Mouse (Mus musculus): Measurements from ENCODE around the gene Lpp. TPM values are rescaled to one million over a fixed set of nuclear protein-coding genes. Genes with fewer than 3 reads are reported as not detected.

Lpp gene
- polyA plus RNA-seq, 1 experiment from 2014 or later = 42.7 TPM

- no peak for ATAC-seq (ENCODE audit: low read depth)
- Histone ChIP-seq H3K4me1 (ENCODE audit: control insufficient read depth, insufficient read depth, low read length) (no peaks in the 10 kb centered on the region; the same call in 1 of the 2 replicates), H3K4me2 (ENCODE audit: low read depth, low read length) (no peak overlapping the region), H3K9ac (ENCODE audit: low read depth, low read length) (no peak overlapping the region), H3K4me3 (ENCODE audit: low read depth, low read length) (no peak overlapping the region), H3K9me3 (ENCODE audit: control insufficient read depth, low read length) (no peaks in the 10 kb centered on the region), H3K36me3 (ENCODE audit: control insufficient read depth, insufficient read depth, low read length) (no peaks in the 10 kb centered on the region), H3K27me3 (replicated peaks; ENCODE audit: control insufficient read depth, insufficient read depth, low read length) (no peaks in the 10 kb centered on the region), H3K27ac (replicated peaks; ENCODE audit: low read depth, low read length) (no peak overlapping the region)
- DNase-seq (ENCODE audit: low spot score) = no peak
- WGBS = 90% methylated on average over 2 of the region's 2 CpGs
These were observed 183.7 kb downstream of the Lpp start for GRCm38 (mm10) chr16:24576999-24577398.

GRCm38 (mm10) chr16:24577798-24578197 lies 184.5 kb downstream of the Lpp start:
- 86% methylated on average over 2 of the region's 2 CpGs for WGBS
- H3K4me1 ChIP-seq (ENCODE audit: control insufficient read depth, insufficient read depth, low read length) = no peaks in the 10 kb centered on the region; the same call in 1 of the 2 replicates
- H3K9ac ChIP-seq (ENCODE audit: low read depth, low read length) = no peak overlapping the region
- DNase-seq (ENCODE audit: low spot score) (no peak), ATAC-seq (ENCODE audit: low read depth) (no peak)
- no peak overlapping the region for H3K4me2 ChIP-seq (ENCODE audit: low read depth, low read length)
- no peaks in the 10 kb centered on the region for H3K9me3 ChIP-seq (ENCODE audit: control insufficient read depth, low read length)
- H3K36me3 ChIP-seq (ENCODE audit: control insufficient read depth, insufficient read depth, low read length) = no peaks in the 10 kb centered on the region
- H3K27ac ChIP-seq (replicated peaks; ENCODE audit: low read depth, low read length) = no peak overlapping the region
- no peaks in the 10 kb centered on the region for H3K27me3 ChIP-seq (replicated peaks; ENCODE audit: control insufficient read depth, insufficient read depth, low read length)
- H3K4me3 ChIP-seq (ENCODE audit: low read depth, low read length) = no peak overlapping the region

GRCm38 (mm10) chr16:24582847-24583246 lies 189.5 kb downstream of the Lpp start:
- Histone ChIP-seq H3K36me3 (ENCODE audit: control insufficient read depth, insufficient read depth, low read length) (no peaks in the 10 kb centered on the region), H3K4me3 (ENCODE audit: low read depth, low read length) (no peak overlapping the region), H3K27me3 (replicated peaks; ENCODE audit: control insufficient read depth, insufficient read depth, low read length) (no peaks in the 10 kb centered on the region), H3K4me2 (ENCODE audit: low read depth, low read length) (no peak overlapping the region), H3K9ac (ENCODE audit: low read depth, low read length) (no peak overlapping the region), H3K9me3 (ENCODE audit: control insufficient read depth, low read length) (no peaks in the 10 kb centered on the region), H3K27ac (replicated peaks; ENCODE audit: low read depth, low read length) (no peak overlapping the region), H3K4me1 (ENCODE audit: control insufficient read depth, insufficient read depth, low read length) (peaks cover 6% of the 10 kb centered on the region; the same call in 1 of the 2 replicates)
- ATAC-seq (ENCODE audit: low read depth) (no peak), DNase-seq (ENCODE audit: low spot score) (no peak)
- WGBS = 75% methylated on average over 2 of the region's 2 CpGs

- H3K27ac ChIP-seq (replicated peaks; ENCODE audit: low read depth, low read length) = no peak overlapping the region
- no peak overlapping the region for H3K4me3 ChIP-seq (ENCODE audit: low read depth, low read length)
- no peaks in the 10 kb centered on the region for H3K4me1 ChIP-seq (ENCODE audit: control insufficient read depth, insufficient read depth, low read length)
- no peaks in the 10 kb centered on the region for H3K27me3 ChIP-seq (replicated peaks; ENCODE audit: control insufficient read depth, insufficient read depth, low read length)
- H3K9ac ChIP-seq (ENCODE audit: low read depth, low read length) = no peak overlapping the region
- WGBS = 85% methylated on average over 4 of the region's 4 CpGs
- no peaks in the 10 kb centered on the region for H3K36me3 ChIP-seq (ENCODE audit: control insufficient read depth, insufficient read depth, low read length)
- DNase-seq (ENCODE audit: low spot score) (no peak), ATAC-seq (ENCODE audit: low read depth) (no peak)
- H3K4me2 ChIP-seq (ENCODE audit: low read depth, low read length) = no peak overlapping the region
- no peaks in the 10 kb centered on the region for H3K9me3 ChIP-seq (ENCODE audit: control insufficient read depth, low read length)
These were observed 200.2 kb downstream of the Lpp start for GRCm38 (mm10) chr16:24593535-24593934.

- no peak overlapping the region for H3K9ac ChIP-seq (ENCODE audit: low read depth, low read length)
- no peaks in the 10 kb centered on the region for H3K4me1 ChIP-seq (ENCODE audit: control insufficient read depth, insufficient read depth, low read length)
- H3K36me3 ChIP-seq (ENCODE audit: control insufficient read depth, insufficient read depth, low read length) = no peaks in the 10 kb centered on the region
- DNase-seq (ENCODE audit: low spot score) (no peak), ATAC-seq (ENCODE audit: low read depth) (no peak)
- no peaks in the 10 kb centered on the region for H3K9me3 ChIP-seq (ENCODE audit: control insufficient read depth, low read length)
- WGBS = 77% methylated on average over 5 of the region's 5 CpGs
- no peak overlapping the region for H3K4me3 ChIP-seq (ENCODE audit: low read depth, low read length)
- H3K4me2 ChIP-seq (ENCODE audit: low read depth, low read length) = no peak overlapping the region
- no peak overlapping the region for H3K27ac ChIP-seq (replicated peaks; ENCODE audit: low read depth, low read length)
- no peaks in the 10 kb centered on the region for H3K27me3 ChIP-seq (replicated peaks; ENCODE audit: control insufficient read depth, insufficient read depth, low read length)
These were observed 201.2 kb downstream of the Lpp start for GRCm38 (mm10) chr16:24594508-24594907.

GRCm38 (mm10) chr16:24595493-24595892 lies 202.2 kb downstream of the Lpp start:
- H3K4me3 ChIP-seq (ENCODE audit: low read depth, low read length) = no peak overlapping the region
- no peak overlapping the region for H3K4me2 ChIP-seq (ENCODE audit: low read depth, low read length)
- H3K36me3 ChIP-seq (ENCODE audit: control insufficient read depth, insufficient read depth, low read length) = no peaks in the 10 kb centered on the region
- H3K9me3 ChIP-seq (ENCODE audit: control insufficient read depth, low read length) = no peaks in the 10 kb centered on the region
- ATAC-seq (ENCODE audit: low read depth) = no peak
- H3K9ac ChIP-seq (ENCODE audit: low read depth, low read length) = no peak overlapping the region
- no peak for DNase-seq (ENCODE audit: low spot score)
- H3K4me1 ChIP-seq (ENCODE audit: control insufficient read depth, insufficient read depth, low read length) = peaks cover 5% of the 10 kb centered on the region; the same call in 1 of the 2 replicates
- H3K27ac ChIP-seq (replicated peaks; ENCODE audit: low read depth, low read length) = no peak overlapping the region
- H3K27me3 ChIP-seq (replicated peaks; ENCODE audit: control insufficient read depth, insufficient read depth, low read length) = no peaks in the 10 kb centered on the region

- Histone ChIP-seq H3K9ac (ENCODE audit: low read depth, low read length) (no peak overlapping the region), H3K36me3 (ENCODE audit: control insufficient read depth, insufficient read depth, low read length) (no peaks in the 10 kb centered on the region), H3K4me3 (ENCODE audit: low read depth, low read length) (no peak overlapping the region), H3K4me2 (ENCODE audit: low read depth, low read length) (no peak overlapping the region), H3K4me1 (ENCODE audit: control insufficient read depth, insufficient read depth, low read length) (peaks cover 5% of the 10 kb centered on the region; the same call in 1 of the 2 replicates), H3K27ac (replicated peaks; ENCODE audit: low read depth, low read length) (no peak overlapping the region), H3K9me3 (ENCODE audit: control insufficient read depth, low read length) (no peaks in the 10 kb centered on the region), H3K27me3 (replicated peaks; ENCODE audit: control insufficient read depth, insufficient read depth, low read length) (no peaks in the 10 kb centered on the region)
- WGBS = 52% methylated on average over 7 of the region's 7 CpGs
- DNase-seq (ENCODE audit: low spot score) = peak; percentile 45
- ATAC-seq (ENCODE audit: low read depth) = no peak
These were observed 205.3 kb downstream of the Lpp start for GRCm38 (mm10) chr16:24598567-24598966.

GRCm38 (mm10) chr16:24599766-24600165 lies 206.5 kb downstream of the Lpp start:
- Histone ChIP-seq H3K4me2 (ENCODE audit: low read depth, low read length) (no peak overlapping the region), H3K36me3 (ENCODE audit: control insufficient read depth, insufficient read depth, low read length) (no peaks in the 10 kb centered on the region), H3K4me1 (ENCODE audit: control insufficient read depth, insufficient read depth, low read length) (peaks cover 5% of the 10 kb centered on the region; the same call in 1 of the 2 replicates), H3K27ac (replicated peaks; ENCODE audit: low read depth, low read length) (no peak overlapping the region), H3K9me3 (ENCODE audit: control insufficient read depth, low read length) (no peaks in the 10 kb centered on the region), H3K4me3 (ENCODE audit: low read depth, low read length) (no peak overlapping the region), H3K27me3 (replicated peaks; ENCODE audit: control insufficient read depth, insufficient read depth, low read length) (no peaks in the 10 kb centered on the region), H3K9ac (ENCODE audit: low read depth, low read length) (no peak overlapping the region)
- DNase-seq (ENCODE audit: low spot score) = no peak
- ATAC-seq (ENCODE audit: low read depth) = no peak
- WGBS = 75% methylated on average over 7 of the region's 7 CpGs

GRCm38 (mm10) chr16:24600260-24600948 lies 207.1 kb downstream of the Lpp start:
- Histone ChIP-seq H3K27ac (replicated peaks; ENCODE audit: low read depth, low read length) (no peak overlapping the region), H3K4me3 (ENCODE audit: low read depth, low read length) (no peak overlapping the region), H3K4me2 (ENCODE audit: low read depth, low read length) (no peak overlapping the region), H3K9me3 (ENCODE audit: control insufficient read depth, low read length) (no peaks in the 10 kb centered on the region), H3K4me1 (ENCODE audit: control insufficient read depth, insufficient read depth, low read length) (peaks cover 5% of the 10 kb centered on the region; the same call in 1 of the 2 replicates), H3K9ac (ENCODE audit: low read depth, low read length) (no peak overlapping the region), H3K36me3 (ENCODE audit: control insufficient read depth, insufficient read depth, low read length) (no peaks in the 10 kb centered on the region), H3K27me3 (replicated peaks; ENCODE audit: control insufficient read depth, insufficient read depth, low read length) (no peaks in the 10 kb centered on the region)
- no peak for ATAC-seq (ENCODE audit: low read depth)
- WGBS = 78% methylated on average over 14 of the region's 14 CpGs
- no peak for DNase-seq (ENCODE audit: low spot score)

Measured in embryonic facial prominence, embryonic 14.5 days (tissue).